Mouse (Mus musculus) cortical plate, adult 2 months (tissue): ENCODE data around the gene Rbm47.

Experiments
- CTCF ChIP-seq: fragments of 200-500 bp; IDR thresholded peaks from 2 replicates; pipeline ENCODE4 v1.5.1; 2011; ENCODE audit warnings: mild to moderate bottlenecking, control low read depth, low read length; ENCODE audit not compliant: insufficient read depth; ENCODE audit errors: extremely low read depth
- POLR2A ChIP-seq: fragments of 200-500 bp; IDR thresholded peaks from 2 replicates; pipeline ENCODE4 v1.6.1; 2011; ENCODE audit warnings: mild to moderate bottlenecking, low read length, control low read depth; ENCODE audit not compliant: insufficient read depth; ENCODE audit errors: extremely low read depth

DNA sequence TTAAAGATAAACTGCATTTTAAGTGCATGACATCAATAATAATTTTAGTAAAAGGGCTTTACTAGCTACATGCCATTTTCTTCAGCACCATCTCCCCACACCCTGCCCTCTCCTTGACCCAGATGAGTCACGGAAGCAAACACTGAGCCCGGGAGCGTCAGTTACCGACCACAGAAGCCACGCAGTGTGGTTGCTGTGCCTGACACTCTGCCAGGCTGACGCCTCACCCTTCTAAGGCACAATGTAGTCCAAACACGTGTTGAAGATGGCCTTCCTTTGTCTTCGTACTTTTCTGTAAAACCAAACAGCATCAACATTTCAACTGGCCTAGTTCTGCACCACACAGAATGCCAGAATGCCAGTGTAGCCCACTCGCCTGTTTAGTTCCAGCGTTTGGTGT lies 27.1 kb upstream of the Rbm47 start:
- TF ChIP-seq CTCF (no peak), POLR2A (no peak)
